Mouse (Mus musculus) heart, adult 2 months (tissue): ENCODE measurements around the gene Sorl1. TPM values are rescaled to one million over a fixed set of nuclear protein-coding genes. Genes with fewer than 3 reads are reported as not detected.

Experiments used
- DNase-seq, 2 experiments: peaks; one replicate each; pipeline ENCODE4 v3.0.0; 2021
- H3K27ac ChIP-seq: fragments of 200-600 bp; 2 replicates; pipeline ENCODE4 v1.8.1; 2022
- H3K27me3 ChIP-seq: fragments of 200-500 bp; 2 replicates; pipeline ENCODE4 v1.6.1; 2012; ENCODE audit warnings: mild to moderate bottlenecking, low read length, inconsistent platforms, mixed read lengths; ENCODE audit not compliant: control insufficient read depth, insufficient read depth
- H3K36me3 ChIP-seq: fragments of 200-500 bp; 2 replicates; pipeline ENCODE4 v1.6.1; 2012; ENCODE audit warnings: low read length, inconsistent platforms; ENCODE audit not compliant: control insufficient read depth, insufficient read depth
- H3K4me1 ChIP-seq: fragments of 200-500 bp; 2 replicates; pipeline ENCODE4 v1.6.1; 2011; ENCODE audit warnings: low read length; ENCODE audit not compliant: control insufficient read depth, insufficient read depth
- H3K4me3 ChIP-seq: fragments of 200-600 bp; 2 replicates; pipeline ENCODE4 v1.8.1; 2022
- H3K79me2 ChIP-seq: fragments of 200-500 bp; replicated peaks from 2 replicates; pipeline ENCODE4 v1.6.1; 2012; ENCODE audit warnings: mild to moderate bottlenecking, inconsistent platforms, low read length, moderate library complexity, mixed read lengths; ENCODE audit not compliant: control insufficient read depth, insufficient read depth
- H3K9ac ChIP-seq: fragments of 200-500 bp; 2 replicates; pipeline ENCODE4 v1.6.1; 2012; ENCODE audit warnings: low read depth, mild to moderate bottlenecking, control low read depth, inconsistent platforms, low read length, mixed read lengths
- CTCF ChIP-seq: fragments of 200-600 bp; IDR thresholded peaks from 2 replicates; pipeline ENCODE4 v1.8.1; 2022; ENCODE audit warnings: antibody characterized with exemption, mild to moderate bottlenecking, moderate library complexity
- EP300 ChIP-seq: fragments of 200-500 bp; IDR thresholded peaks from 2 replicates; pipeline ENCODE4 v1.6.1; 2011; ENCODE audit warnings: low read depth, low read length, control low read depth; ENCODE audit not compliant: insufficient read depth
- POLR2A ChIP-seq: fragments of 200-500 bp; IDR thresholded peaks from 2 replicates; pipeline ENCODE4 v1.6.1; 2011; ENCODE audit warnings: mild to moderate bottlenecking, low read depth, low read length, control low read depth; ENCODE audit not compliant: insufficient read depth
- WGBS: fragments of 180-500 bp; shearing (Covaris S2); methylation state at CpG from one replicate; pipeline ENCODE4 v1.1.7; 2018; 5-methylcytosine and 5-hydroxymethylcytosine counted together
- intact Hi-C: fragments of 180-260 bp; cut with DNase I; formaldehyde crosslinking; loops from one replicate; pipeline ENCODE4 v1.15.1; 2025
- polyA plus RNA-seq: library from polyadenylated mRNA; depleted of rRNA; stranded (reverse); fragments of >200 nt; gene quantifications from 2 replicates; pipeline ENCODE4 v1.2.3, GENCODE M21; 2012
- total RNA-seq, 2 experiments: library from RNA; stranded (reverse); gene quantifications; 2 replicates each; pipeline ENCODE4 v1.2.3; 2021

The Sorl1 gene
- total and polyA plus RNA-seq, 3 experiments, result 13.4 to 16.0 (median 14.1) TPM

GRCm38 (mm10) chr9:41949476-41949875 is 174.6 kb downstream of the Sorl1 start:
- H3K27me3 ChIP-seq, result no peaks in the 10 kb centered on the region
- H3K79me2 ChIP-seq, result no peaks in the 10 kb centered on the region
- no peak overlapping the region for H3K4me3 ChIP-seq
- peak in 1 of 2 experiments; percentile 26 for DNase-seq
- peaks cover 10% of the 10 kb centered on the region for H3K4me1 ChIP-seq
- H3K9ac ChIP-seq, result no peak overlapping the region
- H3K27ac ChIP-seq, result peak overlapping the region; percentile 99
- no peaks in the 10 kb centered on the region for H3K36me3 ChIP-seq
- intact Hi-C loops, result no loop called here
- TF ChIP-seq POLR2A (no peak), EP300 (no peak), CTCF (no peak)
- 69% methylated on average over 5 of the region's 5 CpGs for WGBS

- Histone ChIP-seq H3K36me3 (no peaks in the 10 kb centered on the region), H3K4me3 (no peak overlapping the region), H3K27me3 (no peaks in the 10 kb centered on the region), H3K27ac (no peak overlapping the region), H3K4me1 (peaks cover 3% of the 10 kb centered on the region), H3K79me2 (no peaks in the 10 kb centered on the region), H3K9ac (no peak overlapping the region)
- TF ChIP-seq POLR2A, result no peak
- TF ChIP-seq CTCF, result no peak
- TF ChIP-seq EP300, result no peak
- no peak for DNase-seq
- intact Hi-C loops, result no loop called here
- WGBS, result 93% methylated on average over 7 of the region's 7 CpGs
Observed at GRCm38 (mm10) chr9:41944964-41945363, 179.1 kb downstream of the Sorl1 start.

GRCm38 (mm10) chr9:41942970-41943635 is 181.0 kb downstream of the Sorl1 start:
- H3K36me3 ChIP-seq, result no peaks in the 10 kb centered on the region
- H3K9ac ChIP-seq, result no peak overlapping the region
- no peaks in the 10 kb centered on the region for H3K4me1 ChIP-seq
- no peak overlapping the region for H3K4me3 ChIP-seq
- no peaks in the 10 kb centered on the region for H3K27me3 ChIP-seq
- no peak for TF ChIP-seq EP300
- TF ChIP-seq CTCF, result no peak
- TF ChIP-seq POLR2A, result no peak
- H3K79me2 ChIP-seq, result no peaks in the 10 kb centered on the region
- no peak for DNase-seq
- intact Hi-C loops, result no loop called here
- no peak overlapping the region for H3K27ac ChIP-seq
- WGBS, result 73% methylated on average over 4 of the region's 4 CpGs

GRCm38 (mm10) chr9:41940311-41940853 is 183.7 kb downstream of the Sorl1 start:
- no peak for DNase-seq
- Histone ChIP-seq H3K4me3 (no peak overlapping the region), H3K79me2 (no peaks in the 10 kb centered on the region), H3K4me1 (no peaks in the 10 kb centered on the region; the same call in 1 of the 2 replicates), H3K27me3 (no peaks in the 10 kb centered on the region), H3K27ac (no peak overlapping the region), H3K36me3 (no peaks in the 10 kb centered on the region), H3K9ac (no peak overlapping the region)
- 83% methylated on average over 10 of the region's 10 CpGs for WGBS
- intact Hi-C loops, result no loop called here
- no peak for TF ChIP-seq POLR2A
- TF ChIP-seq EP300, result no peak

- TF ChIP-seq CTCF (no peak), POLR2A (no peak), EP300 (no peak)
- no peak overlapping the region for H3K27ac ChIP-seq
- WGBS, result 51% methylated on average over 8 of the region's 8 CpGs
- intact Hi-C loops, result no loop called here
- H3K9ac ChIP-seq, result no peak overlapping the region
- no peak for DNase-seq
- no peak overlapping the region for H3K4me3 ChIP-seq
- H3K4me1 ChIP-seq, result no peaks in the 10 kb centered on the region; the same call in 1 of the 2 replicates
- H3K27me3 ChIP-seq, result no peaks in the 10 kb centered on the region
- no peaks in the 10 kb centered on the region for H3K79me2 ChIP-seq
- H3K36me3 ChIP-seq, result no peaks in the 10 kb centered on the region
Observed at GRCm38 (mm10) chr9:41938449-41938848, 185.6 kb downstream of the Sorl1 start.

GRCm38 (mm10) chr9:41937967-41938348 is 186.1 kb downstream of the Sorl1 start:
- intact Hi-C loops, result no loop called here
- no peak overlapping the region; the same call in 1 of the 2 replicates for H3K27ac ChIP-seq
- TF ChIP-seq EP300 (no peak), CTCF (no peak), POLR2A (no peak)
- no peaks in the 10 kb centered on the region for H3K36me3 ChIP-seq
- no peaks in the 10 kb centered on the region; the same call in 1 of the 2 replicates for H3K4me1 ChIP-seq
- H3K9ac ChIP-seq, result no peak overlapping the region
- H3K27me3 ChIP-seq, result no peaks in the 10 kb centered on the region
- 27% methylated on average over 3 of the region's 3 CpGs for WGBS
- no peaks in the 10 kb centered on the region for H3K79me2 ChIP-seq
- no peak overlapping the region for H3K4me3 ChIP-seq
- peak in 1 of 2 experiments; percentile 28 for DNase-seq
